Mouse (Mus musculus) MEL (cell line): ENCODE results near the gene Rheb. TPM values are rescaled to one million over a fixed set of nuclear protein-coding genes. Genes with fewer than 3 reads are reported as not detected.

Experiments used
- DNase-seq: peaks from one replicate; pipeline ENCODE4 v3.0.0; 2011; ENCODE audit warnings: low read depth, low spot score
- H3K27ac ChIP-seq: 2 replicates; pipeline ENCODE4 v1.5.1; 2012; ENCODE audit warnings: low read depth, mild to moderate bottlenecking, control low read depth, low read length, moderate library complexity; ENCODE audit not compliant: control insufficient read depth
- H3K27me3 ChIP-seq, 2 experiments: fragments of 150-350 bp in 1 of 2; sonication (generic) in 1 of 2; 2 replicates each; pipeline ENCODE4 v1.6.1; 2012; ENCODE audit warnings: low read length in 2 of 2, mild to moderate bottlenecking in 2 of 2, improper control_type of control experiment in 1 of 2, moderate library complexity in 1 of 2; ENCODE audit not compliant: insufficient read depth in 2 of 2, control insufficient read depth in 1 of 2
- H3K36me3 ChIP-seq, 2 experiments: 2 replicates each; pipeline ENCODE4 v1.6.1; 2012 to 2014; ENCODE audit warnings: low read length in 2 of 2, improper control_type of control experiment in 1 of 2, inconsistent platforms in 1 of 2, mild to moderate bottlenecking in 1 of 2; ENCODE audit not compliant: insufficient read depth in 2 of 2, control insufficient read depth in 1 of 2
- H3K4me1 ChIP-seq, 2 experiments: fragments of 150-350 bp in 1 of 2; sonication (generic) in 1 of 2; 2 replicates each; pipeline ENCODE4 v1.6.1; 2012; ENCODE audit warnings: low read length in 2 of 2, improper control_type of control experiment in 1 of 2, mild to moderate bottlenecking in 1 of 2; ENCODE audit not compliant: insufficient read depth in 2 of 2, control insufficient read depth in 1 of 2
- H3K4me3 ChIP-seq, 2 experiments: fragments of 150-350 bp in 1 of 2; sonication (generic) in 1 of 2; 2 replicates each; pipeline ENCODE4 v1.5.1; 2012; ENCODE audit warnings: low read depth in 2 of 2, low read length in 2 of 2, mild to moderate bottlenecking in 2 of 2, moderate library complexity in 2 of 2, control low read depth in 1 of 2, improper control_type of control experiment in 1 of 2; ENCODE audit not compliant: control insufficient read depth in 1 of 2, insufficient read depth in 1 of 2
- H3K79me2 ChIP-seq: 2 replicates; pipeline ENCODE4 v1.6.1; 2012; ENCODE audit warnings: mild to moderate bottlenecking, low read length, moderate library complexity; ENCODE audit not compliant: control insufficient read depth, poor library complexity, insufficient read depth
- H3K9ac ChIP-seq: 2 replicates; pipeline ENCODE4 v1.6.1; 2012; ENCODE audit warnings: low read depth, mild to moderate bottlenecking, control low read depth, low read length, moderate library complexity; ENCODE audit not compliant: control insufficient read depth, poor library complexity, severe bottlenecking
- H3K9me3 ChIP-seq: fragments of 150-350 bp; sonication (generic); replicated peaks from 2 replicates; pipeline ENCODE4 v1.6.1; 2012; ENCODE audit warnings: mild to moderate bottlenecking, low read length, improper control_type of control experiment, moderate library complexity; ENCODE audit not compliant: insufficient read depth
- CHD1 ChIP-seq: IDR thresholded peaks from 2 replicates; pipeline ENCODE4 v1.6.1; 2012; ENCODE audit warnings: low read depth, mild to moderate bottlenecking, inconsistent platforms, low read length, improper control_type of control experiment
- CTCF ChIP-seq, 3 experiments: IDR thresholded peaks in 2 of 3; conservative IDR thresholded peaks in 1 of 3; 2 replicates each; pipeline ENCODE4 v1.5.1; 2011 to 2012; ENCODE audit warnings: low read length in 3 of 3, low read depth in 2 of 3, mild to moderate bottlenecking in 2 of 3, improper control_type of control experiment in 1 of 3, inconsistent platforms in 1 of 3, mixed read lengths in 1 of 3, moderate library complexity in 1 of 3; ENCODE audit not compliant: control insufficient read depth in 1 of 3, insufficient read depth in 1 of 3, poor library complexity in 1 of 3, severe bottlenecking in 1 of 3
- EP300 ChIP-seq, 2 experiments: IDR thresholded peaks; 2 replicates each; pipeline ENCODE4 v1.6.1; 2011; ENCODE audit warnings: improper control_type of control experiment in 2 of 2, low read length in 2 of 2, low read depth in 1 of 2, mild to moderate bottlenecking in 1 of 2
- JUND ChIP-seq: IDR thresholded peaks from 2 replicates; pipeline ENCODE4 v1.6.1; 2011; ENCODE audit warnings: low read depth, mild to moderate bottlenecking, improper control_type of control experiment, low read length
- MAFK ChIP-seq: IDR thresholded peaks from 2 replicates; pipeline ENCODE4 v1.6.1; 2011; ENCODE audit warnings: low read depth, mild to moderate bottlenecking, low read length, improper control_type of control experiment, borderline replicate concordance
- MAX ChIP-seq: IDR thresholded peaks from 2 replicates; pipeline ENCODE4 v1.6.1; 2011; ENCODE audit warnings: low read length, improper control_type of control experiment
- MAZ ChIP-seq: IDR thresholded peaks from 2 replicates; pipeline ENCODE4 v1.6.1; 2012; ENCODE audit warnings: low read depth, mild to moderate bottlenecking, inconsistent platforms, low read length, improper control_type of control experiment
- MYB ChIP-seq: IDR thresholded peaks from 2 replicates; pipeline ENCODE4 v1.6.1; 2011; ENCODE audit warnings: mild to moderate bottlenecking, low read depth, low read length, improper control_type of control experiment
- NELFE ChIP-seq: IDR thresholded peaks from 2 replicates; pipeline ENCODE4 v1.6.1; 2011; ENCODE audit warnings: low read depth, low read length, improper control_type of control experiment
- POLR2A ChIP-seq, 2 experiments: IDR thresholded peaks; 2 replicates each; pipeline ENCODE4 v1.6.1; 2011 to 2012; ENCODE audit warnings: low read length in 2 of 2, mild to moderate bottlenecking in 2 of 2, control low read depth in 1 of 2, improper control_type of control experiment in 1 of 2, low read depth in 1 of 2, moderate library complexity in 1 of 2; ENCODE audit not compliant: control insufficient read depth in 1 of 2, insufficient read depth in 1 of 2, poor library complexity in 1 of 2
- POLR2AphosphoS2 ChIP-seq: IDR thresholded peaks from 2 replicates; pipeline ENCODE4 v1.6.1; 2011; ENCODE audit warnings: low read length, improper control_type of control experiment
- TBP ChIP-seq: IDR thresholded peaks from 2 replicates; pipeline ENCODE4 v1.8.0; 2011; ENCODE audit warnings: low read depth, low read length, improper control_type of control experiment
- UBTF ChIP-seq: IDR thresholded peaks from 2 replicates; pipeline ENCODE4 v1.6.1; 2012; ENCODE audit warnings: low read depth, mild to moderate bottlenecking, inconsistent platforms, low read length, improper control_type of control experiment, moderate library complexity, borderline replicate concordance; ENCODE audit not compliant: insufficient read depth
- USF2 ChIP-seq, 2 experiments: IDR thresholded peaks; 2 replicates each; pipeline ENCODE4 v1.6.1; 2011 to 2012; ENCODE audit warnings: improper control_type of control experiment in 2 of 2, low read length in 2 of 2, borderline replicate concordance in 1 of 2, inconsistent platforms in 1 of 2, low read depth in 1 of 2, mild to moderate bottlenecking in 1 of 2; ENCODE audit not compliant: insufficient read depth in 1 of 2
- ZC3H11A ChIP-seq: IDR thresholded peaks from 2 replicates; pipeline ENCODE4 v1.6.1; 2012; ENCODE audit warnings: low read depth, mild to moderate bottlenecking, inconsistent platforms, low read length, improper control_type of control experiment
- ZKSCAN1 ChIP-seq: IDR thresholded peaks from 2 replicates; pipeline ENCODE4 v1.6.1; 2012; ENCODE audit warnings: low read depth, mild to moderate bottlenecking, inconsistent platforms, low read length, improper control_type of control experiment, moderate library complexity
- ZMIZ1 ChIP-seq: IDR thresholded peaks from 2 replicates; pipeline ENCODE4 v1.6.1; 2012; ENCODE audit warnings: low read depth, mild to moderate bottlenecking, inconsistent platforms, low read length, improper control_type of control experiment, moderate library complexity
- polyA plus RNA-seq, 2 experiments: library from polyadenylated mRNA; stranded (reverse) in 1 of 2; unstranded in 1 of 2; fragments of >175 nt in 1 of 2; fragments of >200 nt in 1 of 2; gene quantifications; 2 replicates each; pipeline versions ENCODE4 v1.2.1 to v1.2.4; 2012; ENCODE audit warnings: low replicate concordance in 2 of 2, low read depth in 1 of 2; ENCODE audit not compliant: insufficient read length in 2 of 2, insufficient read depth in 1 of 2, missing spikeins in 1 of 2
- total RNA-seq: library from RNA; depleted of rRNA; stranded (reverse); fragments of 300-350 nt; gene quantifications from 2 replicates; pipeline ENCODE4 v1.2.3, GENCODE M21; 2012

Gene Rheb
- total and polyA plus RNA-seq, 3 experiments, result 61.3 to 731 (median 114) TPM

GRCm38 (mm10) chr5:24887271-24887670, 44.8 kb upstream of the Rheb start:
- TF ChIP-seq UBTF, result no peak
- TF ChIP-seq NELFE, result no peak
- no peak for TF ChIP-seq MAZ
- TF ChIP-seq ZC3H11A, result no peak
- no peak for TF ChIP-seq ZKSCAN1
- no peak for TF ChIP-seq MAX
- no peak for TF ChIP-seq MYB
- TF ChIP-seq POLR2AphosphoS2, result no peak
- no peak for TF ChIP-seq ZMIZ1
- no peak for TF ChIP-seq CTCF (IDR thresholded peaks at IDR 0.05 in 2 of 3, conservative IDR thresholded peaks at IDR 0.05 in 1 of 3; ENCODE audit: control insufficient read depth in 1 of 3, insufficient read depth in 1 of 3, low read depth in 2 of 3, low read length in 3 of 3, poor library complexity in 1 of 3, severe bottlenecking in 1 of 3)
- no peaks in the 10 kb centered on the region for H3K27me3 ChIP-seq
- H3K27ac ChIP-seq, result no peak overlapping the region
- H3K4me3 ChIP-seq, result no peak overlapping the region
- H3K4me1 ChIP-seq, result peaks cover 2 to 5% of the 10 kb centered on the region in 2 experiments; a peak in 2 of 4 replicates
- H3K79me2 ChIP-seq, result no peaks in the 10 kb centered on the region
- no peak for DNase-seq
- H3K9ac ChIP-seq, result no peak overlapping the region
- no peaks in the 10 kb centered on the region for H3K9me3 ChIP-seq
- H3K36me3 ChIP-seq, result peaks cover 0 to 4% of the 10 kb centered on the region in 2 experiments; a peak in 2 of 4 replicates

GRCm38 (mm10) chr5:24878713-24879112, 36.3 kb upstream of the Rheb start:
- H3K27ac ChIP-seq, result no peak overlapping the region

More at GRCm38 (mm10) chr5:24878713-24879112, 36.3 kb upstream of the Rheb start:
- H3K36me3 ChIP-seq, result peaks cover 0 to 2% of the 10 kb centered on the region in 2 experiments; a peak in 1 of 4 replicates
- no peaks in the 10 kb centered on the region for H3K27me3 ChIP-seq
- no peak for DNase-seq
- no peak overlapping the region for H3K9ac ChIP-seq
- H3K4me3 ChIP-seq, result no peak overlapping the region
- TF ChIP-seq CHD1, result no peak
- TF ChIP-seq TBP, result no peak
- TF ChIP-seq POLR2A (IDR thresholded peaks at IDR 0.05; ENCODE audit: control insufficient read depth in 1 of 2, insufficient read depth in 1 of 2, low read depth in 1 of 2, low read length in 2 of 2, poor library complexity in 1 of 2), result no peak
- TF ChIP-seq CTCF (IDR thresholded peaks at IDR 0.05 in 2 of 3, conservative IDR thresholded peaks at IDR 0.05 in 1 of 3; ENCODE audit: control insufficient read depth in 1 of 3, insufficient read depth in 1 of 3, low read depth in 2 of 3, low read length in 3 of 3, poor library complexity in 1 of 3, severe bottlenecking in 1 of 3), result no peak
- TF ChIP-seq USF2 (IDR thresholded peaks at IDR 0.05; ENCODE audit: borderline replicate concordance in 1 of 2, insufficient read depth in 1 of 2, low read depth in 1 of 2, low read length in 2 of 2), result no peak
- TF ChIP-seq JUND, result no peak
- no peak for TF ChIP-seq EP300 (IDR thresholded peaks at IDR 0.05; ENCODE audit: low read depth in 1 of 2, low read length in 2 of 2)
- TF ChIP-seq MYB, result no peak
- TF ChIP-seq MAFK, result no peak
- TF ChIP-seq, all 39 proteins: peak for 0
- H3K4me1 ChIP-seq, result no peaks in the 10 kb centered on the region
- no peaks in the 10 kb centered on the region for H3K79me2 ChIP-seq
- H3K9me3 ChIP-seq, result no peaks in the 10 kb centered on the region
